Comparison of ENCODE assay signal across 8 mouse cellular contexts in the genomic region with DNA sequence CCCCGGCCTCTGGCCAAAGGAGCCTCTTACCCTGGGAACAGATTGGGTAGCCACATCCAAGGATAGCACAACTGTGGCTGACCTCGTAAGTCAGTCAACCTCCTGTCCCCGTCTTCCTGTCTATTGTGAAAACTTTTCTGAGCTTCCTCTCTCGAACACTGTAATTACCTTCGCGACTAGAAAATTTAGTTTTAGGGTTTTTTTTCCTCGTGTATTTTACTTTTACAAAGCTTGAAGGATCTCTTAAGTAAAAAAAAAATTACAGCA. TPM values are rescaled to one million over a fixed set of nuclear protein-coding genes. Genes with fewer than 3 reads are reported as not detected.
DNase-seq lines count a peak whose midpoint lies in the region; ATAC-seq lines count a peak whose summit lies in the region.

No protein-coding gene starts in this region.

- no peaks in the 10 kb centered on the region; the same call in 1 of the 2 replicates for H3K36me3 ChIP-seq in forebrain, embryonic 11.5 days (ENCODE audit: control insufficient read depth, insufficient read depth, low read length)
- peaks cover 34% of the 10 kb centered on the region for H3K36me3 ChIP-seq in liver, embryonic 12.5 days

- ATAC-seq in forebrain, embryonic 11.5 days (replicated peaks; ENCODE audit: low FRiP score), result no peak
- peak; percentile 42 for ATAC-seq in liver, embryonic 12.5 days

- intact Hi-C loops in gastrocnemius, postnatal 14 days (cut with DNase I; ENCODE audit: low total_unique reads), result no loop called here

- 5% methylated on average over 7 of the region's 7 CpGs for WGBS in forebrain, embryonic 11.5 days
- WGBS in liver, embryonic 12.5 days (ENCODE audit: insufficient replicate concordance), result under 1% methylated on average over 7 of the region's 7 CpGs

- H3K27ac ChIP-seq in forebrain, embryonic 11.5 days (ENCODE audit: low read depth, low read length), result no peak overlapping the region
- peak overlapping the region; percentile 94; the same call in 1 of the 2 replicates for H3K27ac ChIP-seq in liver, embryonic 12.5 days

- H3K9ac ChIP-seq in forebrain, embryonic 11.5 days (ENCODE audit: low read length), result peak overlapping the region; percentile 90
- H3K9ac ChIP-seq in liver, embryonic 12.5 days, result peak overlapping the region; percentile 90

- H3K9me3 ChIP-seq in forebrain, embryonic 11.5 days (ENCODE audit: control insufficient read depth, low read length), result no peaks in the 10 kb centered on the region
- no peaks in the 10 kb centered on the region for H3K9me3 ChIP-seq in liver, embryonic 12.5 days (replicated peaks)

- H3K4me3 ChIP-seq in forebrain, embryonic 11.5 days (ENCODE audit: low read depth, low read length), result peak overlapping the region; percentile 94
- H3K4me3 ChIP-seq in liver, embryonic 12.5 days, result peak overlapping the region; percentile 97

- H3K27me3 ChIP-seq in forebrain, embryonic 11.5 days (ENCODE audit: control insufficient read depth, insufficient read depth, low read length), result no peaks in the 10 kb centered on the region
- H3K27me3 ChIP-seq in liver, embryonic 12.5 days (replicated peaks), result no peaks in the 10 kb centered on the region

- peak; percentile 1 for DNase-seq in gastrocnemius, adult 18-20 months (ENCODE audit: low spot score)
- no peak for DNase-seq in gastrocnemius, postnatal 10 days
- DNase-seq in 3T3-L1 (ENCODE audit: low read depth, low spot score), result peak; percentile 34
- DNase-seq in forebrain, embryonic 11.5 days (ENCODE audit: low spot score), result no peak
- no peak for DNase-seq in urinary bladder, postnatal 36 days (ENCODE audit: low spot score in 2 of 2)
- no peak for DNase-seq in gastrocnemius, postnatal 14 days
- DNase-seq in thymus, postnatal 36 days, result no peak

- peak overlapping the region; percentile 72 for H3K4me2 ChIP-seq in forebrain, embryonic 11.5 days (ENCODE audit: low read depth, low read length, severe bottlenecking)
- peak overlapping the region; percentile 94 for H3K4me2 ChIP-seq in liver, embryonic 12.5 days

- peaks cover 3% of the 10 kb centered on the region; the same call in 1 of the 2 replicates for H3K4me1 ChIP-seq in forebrain, embryonic 11.5 days (replicated peaks; ENCODE audit: control insufficient read depth, insufficient read depth, low read length)
- peaks cover 33% of the 10 kb centered on the region for H3K4me1 ChIP-seq in liver, embryonic 12.5 days

RNA-seq across cellular contexts. Expression of a gene that starts 0.8 kb away (rescaled TPM):
- total RNA-seq in gastrocnemius, adult 18-20 months (2021), result 10 to 100 TPM in 1 of 2 experiments, 1 to 10 TPM in 1; 8.8 to 10.3 TPM
- total RNA-seq in gastrocnemius, postnatal 10 days (2021), result 10 to 100 TPM; 17.1 to 19.8 TPM
- polyA plus RNA-seq in forebrain, embryonic 11.5 days (2014; fragmentation: Nextera tagmentation; extraction: Ambion mirVana), result 17.2 and 19.0 TPM in 2 replicates
- polyA plus RNA-seq in liver, embryonic 12.5 days (2016; fragmentation: Nextera tagmentation; extraction: Ambion mirVana), result 7.9 and 9.0 TPM in 2 replicates
- 10 to 100 TPM; 14.6 to 15.2 TPM for total RNA-seq in gastrocnemius, postnatal 14 days (2021)

RNA-seq across cellular contexts. Expression of a gene that starts 10.3 kb away (rescaled TPM):
- not detected for total RNA-seq in gastrocnemius, adult 18-20 months (2021)
- not detected for total RNA-seq in gastrocnemius, postnatal 10 days (2021)
- polyA plus RNA-seq in forebrain, embryonic 11.5 days (2014; fragmentation: Nextera tagmentation; extraction: Ambion mirVana), result not detected in 2 replicates
- polyA plus RNA-seq in liver, embryonic 12.5 days (2016; fragmentation: Nextera tagmentation; extraction: Ambion mirVana), result not detected in 2 replicates
- not detected for total RNA-seq in gastrocnemius, postnatal 14 days (2021)

RNA-seq across cellular contexts. Expression of a gene that starts 32.0 kb away (rescaled TPM):
- under 1 TPM; 0.09 to 0.21 TPM for total RNA-seq in gastrocnemius, adult 18-20 months (2021)
- total RNA-seq in gastrocnemius, postnatal 10 days (2021), result under 1 TPM; 0.18 to 0.19 TPM
- polyA plus RNA-seq in forebrain, embryonic 11.5 days (2014; fragmentation: Nextera tagmentation; extraction: Ambion mirVana), result 0.12 TPM in 1 of 2 replicates, not detected in the other
- polyA plus RNA-seq in liver, embryonic 12.5 days (2016; fragmentation: Nextera tagmentation; extraction: Ambion mirVana), result 0.07 and 0.12 TPM in 2 replicates
- total RNA-seq in gastrocnemius, postnatal 14 days (2021), result under 1 TPM; 0.07 to 0.14 TPM

RNA-seq across cellular contexts. Expression of a gene that starts 35.7 kb away (rescaled TPM):
- total RNA-seq in gastrocnemius, adult 18-20 months (2021), result 10 to 100 TPM; 39.9 to 53.7 TPM
- 10 to 100 TPM; 11.4 to 14.5 TPM for total RNA-seq in gastrocnemius, postnatal 10 days (2021)
- 10.5 and 13.8 TPM in 2 replicates for polyA plus RNA-seq in forebrain, embryonic 11.5 days (2014; fragmentation: Nextera tagmentation; extraction: Ambion mirVana)
- 1.5 and 1.9 TPM in 2 replicates for polyA plus RNA-seq in liver, embryonic 12.5 days (2016; fragmentation: Nextera tagmentation; extraction: Ambion mirVana)
- total RNA-seq in gastrocnemius, postnatal 14 days (2021), result 10 to 100 TPM; 16.1 to 20.3 TPM

Comparison
In these comparisons a context has a peak if more than half of its experiments do, and no peak if none do; other contexts are left out.
1. DNase-seq: peak in gastrocnemius, adult 18-20 months (single experiment) and 3T3-L1 (single experiment); none in gastrocnemius, postnatal 10 days (single experiment), forebrain, embryonic 11.5 days (single experiment), urinary bladder, postnatal 36 days (0 of 2), gastrocnemius, postnatal 14 days (single experiment) and thymus, postnatal 36 days (0 of 2).